Mouse (Mus musculus) kidney, embryonic 14.5 days (tissue): Measurements from ENCODE around the gene Hmgcl. TPM values are rescaled to one million over a fixed set of nuclear protein-coding genes. Genes with fewer than 3 reads are reported as not detected.

Experiments used
- ATAC-seq: fragments of 200-750 bp; cut with Nextera tagmentation; 2 replicates; pipeline ENCODE4 v1.8.0; 2017; ENCODE audit warnings: moderate number of reproducible peaks, mild to moderate bottlenecking, moderate TSS enrichment, moderate library complexity; ENCODE audit not compliant: low FRiP score, low TSS enrichment
- H3K27ac ChIP-seq: fragments of 300-500 bp; sonication (generic); 2 replicates; pipeline ENCODE4 v1.5.1; 2014; ENCODE audit warnings: low read depth, mild to moderate bottlenecking, low read length, moderate library complexity, mixed read lengths
- H3K27me3 ChIP-seq: fragments of 300-500 bp; sonication (generic); 2 replicates; pipeline ENCODE4 v1.6.1; 2014; ENCODE audit warnings: mild to moderate bottlenecking, low read length; ENCODE audit not compliant: control insufficient read depth, insufficient read depth
- H3K36me3 ChIP-seq: fragments of 300-500 bp; sonication (generic); 2 replicates; pipeline ENCODE4 v1.6.1; 2014; ENCODE audit warnings: low read length, mixed read lengths; ENCODE audit not compliant: control insufficient read depth, insufficient read depth
- H3K4me1 ChIP-seq: fragments of 300-500 bp; sonication (generic); 2 replicates; pipeline ENCODE4 v1.6.1; 2014; ENCODE audit warnings: low read length, mixed read lengths; ENCODE audit not compliant: control insufficient read depth, insufficient read depth
- H3K4me2 ChIP-seq: fragments of 300-500 bp; sonication (generic); replicated peaks from 2 replicates; pipeline ENCODE4 v1.6.1; 2014; ENCODE audit warnings: low read depth, mild to moderate bottlenecking, low read length
- H3K4me3 ChIP-seq: fragments of 300-500 bp; sonication (generic); 2 replicates; pipeline ENCODE4 v1.5.1; 2014; ENCODE audit warnings: mild to moderate bottlenecking, low read length
- H3K9ac ChIP-seq: fragments of 300-500 bp; sonication (generic); 2 replicates; pipeline ENCODE4 v1.6.1; 2014; ENCODE audit warnings: low read depth, mild to moderate bottlenecking, low read length, moderate library complexity
- H3K9me3 ChIP-seq: fragments of 300-500 bp; sonication (generic); 2 replicates; pipeline ENCODE4 v1.6.1; 2016; ENCODE audit warnings: low read length; ENCODE audit not compliant: control insufficient read depth
- WGBS: fragments of 180-500 bp; shearing (Covaris S2); extraction: QIAGEN DNeasy Blood & Tissue Kit; methylation state at CpG from one replicate; pipeline ENCODE4 v1.1.7; 2014; 5-methylcytosine and 5-hydroxymethylcytosine counted together
- polyA plus RNA-seq: library from polyadenylated mRNA; unstranded; fragments of >200 nt; fragmentation: Nextera tagmentation; extraction: Ambion mirVana; gene quantifications from 2 replicates; pipeline ENCODE4 v1.2.1, GENCODE M21; 2014

Gene Hmgcl
- polyA plus RNA-seq, 1 experiment from 2014 or later: 81.1 TPM

DNA sequence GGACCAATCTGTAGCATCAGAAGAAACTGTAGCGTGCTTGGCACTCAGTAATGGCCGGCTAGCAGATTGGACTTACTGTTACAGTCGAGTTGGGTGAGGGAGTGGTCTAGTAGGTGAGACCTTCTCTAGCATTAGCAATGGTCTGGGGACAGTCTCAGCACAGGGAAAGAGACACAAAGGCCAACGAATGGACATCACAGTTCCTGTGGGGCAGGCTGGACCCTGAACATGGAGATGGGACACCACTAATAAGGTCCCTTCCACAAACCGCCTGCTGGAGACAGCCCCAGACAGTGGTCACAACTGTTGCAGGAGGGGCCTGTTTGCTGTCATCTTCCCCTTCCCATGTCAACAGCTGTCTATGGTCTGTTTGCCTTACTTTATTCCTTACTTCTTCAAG, 15.5 kb downstream of the Hmgcl start:
- Histone ChIP-seq H3K27me3 (no peaks in the 10 kb centered on the region), H3K9ac (no peak overlapping the region), H3K4me2 (no peak overlapping the region), H3K36me3 (peaks cover 23% of the 10 kb centered on the region; the same call in 1 of the 2 replicates), H3K9me3 (no peaks in the 10 kb centered on the region), H3K27ac (no peak overlapping the region), H3K4me1 (peaks cover 21% of the 10 kb centered on the region), H3K4me3 (no peak overlapping the region)
- WGBS: 86% methylated on average over 5 of the region's 5 CpGs
- ATAC-seq: no peak

DNA sequence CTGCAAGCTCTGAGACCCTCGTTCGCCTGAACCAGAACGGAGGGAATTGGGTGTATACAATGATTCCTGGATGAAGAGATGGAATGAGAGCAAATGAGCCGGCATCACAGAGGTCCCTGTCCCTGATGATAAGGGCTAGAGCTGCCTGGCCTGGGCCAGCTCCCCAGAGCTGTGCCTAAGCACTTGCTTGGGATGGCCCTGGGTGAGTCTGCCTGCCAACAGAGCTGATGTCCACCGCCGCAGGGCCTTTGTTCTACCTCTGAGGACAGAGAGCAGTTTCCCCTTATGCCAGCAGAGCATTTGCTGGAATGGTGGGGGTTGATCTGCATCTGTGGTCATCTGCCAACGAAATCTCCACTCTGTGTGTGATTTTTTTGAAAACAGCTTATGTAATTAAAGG, 15.9 kb downstream of the Hmgcl start:
- Histone ChIP-seq H3K4me1 (peaks cover 21% of the 10 kb centered on the region), H3K27ac (no peak overlapping the region), H3K36me3 (peaks cover 28% of the 10 kb centered on the region), H3K4me2 (no peak overlapping the region), H3K4me3 (no peak overlapping the region), H3K9me3 (no peaks in the 10 kb centered on the region), H3K27me3 (no peaks in the 10 kb centered on the region), H3K9ac (no peak overlapping the region)
- WGBS: 92% methylated on average over 7 of the region's 7 CpGs
- no peak for ATAC-seq

DNA sequence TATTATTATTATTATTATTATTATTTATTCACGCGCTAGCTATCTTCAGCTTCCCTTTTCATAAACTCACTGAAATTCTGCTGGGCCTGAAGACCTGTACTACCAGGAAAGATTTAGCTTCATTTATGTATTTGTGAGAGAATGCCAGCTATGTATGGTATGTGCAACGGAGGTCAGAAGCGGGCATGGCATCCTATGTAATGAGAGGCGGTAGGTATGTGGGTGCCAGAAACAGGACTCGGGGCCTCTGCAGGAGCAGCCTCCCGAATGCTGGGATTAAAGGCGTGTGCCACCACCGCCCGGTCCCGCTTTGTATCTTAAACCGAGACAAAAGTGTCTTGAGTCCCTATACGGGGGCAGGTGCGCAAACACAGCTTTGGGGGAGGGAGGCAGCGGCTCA, 16.7 kb downstream of the Hmgcl start:
- 7% methylated on average over 15 of the region's 15 CpGs for WGBS

DNA sequence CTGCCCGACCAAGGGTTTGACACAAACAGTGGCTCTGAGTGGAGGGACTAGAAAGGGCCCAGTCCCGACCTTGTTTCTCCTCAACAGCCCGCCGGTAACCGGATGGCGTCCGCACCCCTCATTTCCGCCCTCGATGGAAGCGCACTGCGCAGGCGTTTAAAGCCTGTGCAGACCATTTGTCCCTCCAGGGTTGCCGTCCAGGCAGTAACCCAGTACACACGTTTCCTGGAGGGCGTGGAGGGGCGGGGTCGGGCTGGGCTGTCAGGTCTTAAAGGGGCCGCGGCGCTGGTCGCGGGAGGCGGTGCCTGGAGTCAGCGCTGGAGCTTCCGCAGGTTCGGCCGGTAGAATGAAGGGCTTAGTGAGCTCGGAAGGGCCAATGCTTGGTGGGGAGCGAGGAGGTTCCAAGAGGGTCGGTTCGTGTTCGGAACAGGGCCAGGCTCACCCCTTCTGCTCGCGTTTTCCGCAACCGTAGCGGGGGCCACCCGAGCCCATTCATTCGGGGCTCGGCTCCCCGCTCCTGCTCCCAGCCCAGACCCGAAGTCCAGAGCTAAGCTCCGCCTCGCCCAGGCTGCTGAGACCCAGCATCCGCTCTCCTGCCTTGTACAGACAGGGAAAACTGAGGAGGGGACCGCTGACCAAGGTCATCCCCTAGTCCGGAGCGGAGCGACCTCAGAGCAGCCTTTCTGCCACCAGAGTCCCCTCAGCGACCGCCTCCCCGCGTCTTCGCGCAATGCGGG, 17.4 kb downstream of the Hmgcl start, which contains the start of gene Gale:
Gene Gale (plus strand): TSS at position 271 of the 737 bp plus-strand sequence.
- Histone ChIP-seq H3K4me3 (peak within 1 kb of the TSS; percentile 47), H3K36me3 (peaks cover 39% of the 10 kb centered on the region)

More for the DNA sequence above, 16.7 kb downstream of the Hmgcl start:
- Histone ChIP-seq H3K36me3 (peaks cover 32% of the 10 kb centered on the region), H3K27ac (peak overlapping the region; percentile 78; the same call in 1 of the 2 replicates), H3K9me3 (no peaks in the 10 kb centered on the region), H3K4me1 (peaks cover 19% of the 10 kb centered on the region), H3K4me3 (peak overlapping the region; percentile 47), H3K9ac (peak overlapping the region; percentile 77), H3K27me3 (no peaks in the 10 kb centered on the region), H3K4me2 (peak overlapping the region; percentile 64)
- no peak for ATAC-seq

DNA sequence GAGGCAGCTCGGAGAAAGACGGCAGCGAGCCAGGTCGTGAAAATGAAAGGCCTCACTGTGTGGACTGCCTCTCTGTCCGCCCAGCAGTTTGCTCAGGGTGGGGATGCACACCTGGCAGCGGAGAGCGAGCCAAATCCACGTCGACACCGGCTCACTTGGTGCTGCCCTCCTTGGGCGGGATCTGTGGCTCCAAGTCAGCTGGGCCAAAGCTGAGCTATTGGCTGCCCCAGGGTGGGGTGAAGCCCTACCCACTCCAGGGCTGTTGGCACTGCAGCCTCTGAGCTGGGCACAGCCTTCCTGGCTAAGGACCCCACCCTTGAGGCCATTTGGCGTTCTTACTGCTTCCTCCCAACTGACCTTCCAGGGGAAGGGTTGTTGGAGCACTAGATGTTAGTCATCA, 18.2 kb downstream of the Hmgcl start:
- Histone ChIP-seq H3K4me1 (peaks cover 18% of the 10 kb centered on the region), H3K9ac (peak overlapping the region; percentile 55), H3K36me3 (peaks cover 47% of the 10 kb centered on the region), H3K27ac (no peak overlapping the region), H3K4me3 (peak overlapping the region; percentile 47), H3K27me3 (no peaks in the 10 kb centered on the region), H3K4me2 (peak overlapping the region; percentile 74), H3K9me3 (no peaks in the 10 kb centered on the region)
- no peak for ATAC-seq
- 2% methylated on average over 12 of the region's 12 CpGs for WGBS

More for the DNA sequence above, 17.4 kb downstream of the Hmgcl start, which contains the start of gene Gale:
- Histone ChIP-seq H3K4me2 (peak within 1 kb of the TSS; percentile 74), H3K27ac (peak within 1 kb of the TSS; percentile 78; the same call in 1 of the 2 replicates), H3K9me3 (no peaks in the 10 kb centered on the region), H3K9ac (peak within 1 kb of the TSS; percentile 77), H3K27me3 (no peaks in the 10 kb centered on the region), H3K4me1 (peaks cover 18% of the 10 kb centered on the region)
- 1% methylated on average over 56 of the region's 56 CpGs for WGBS
- peak; percentile 92 for ATAC-seq

DNA sequence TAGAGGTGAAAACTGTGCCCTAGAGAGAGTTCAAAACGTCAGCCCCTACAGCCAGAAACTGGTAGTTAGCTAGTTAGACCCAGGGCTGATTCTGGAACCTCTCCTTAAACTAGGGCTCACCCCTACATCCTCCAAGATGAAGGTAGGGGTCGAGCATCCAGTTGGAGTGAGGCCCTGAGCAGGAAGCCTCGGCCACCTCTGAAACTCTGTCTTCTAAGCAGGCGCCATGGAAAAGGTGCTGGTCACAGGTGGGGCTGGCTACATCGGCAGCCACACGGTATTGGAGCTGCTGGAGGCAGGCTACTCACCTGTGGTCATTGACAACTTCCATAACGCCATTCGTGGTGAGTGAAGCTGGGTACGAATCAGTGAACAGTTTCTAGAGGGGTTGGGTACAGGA, 18.9 kb downstream of the Hmgcl start:
- Histone ChIP-seq H3K27me3 (no peaks in the 10 kb centered on the region), H3K4me3 (peak overlapping the region; percentile 47; the same call in 1 of the 2 replicates), H3K27ac (no peak overlapping the region), H3K9me3 (no peaks in the 10 kb centered on the region), H3K4me1 (peaks cover 18% of the 10 kb centered on the region), H3K36me3 (peaks cover 49% of the 10 kb centered on the region), H3K4me2 (peak overlapping the region; percentile 74; the same call in 1 of the 2 replicates), H3K9ac (no peak overlapping the region)
- ATAC-seq: no peak
- WGBS: 78% methylated on average over 9 of the region's 9 CpGs

DNA sequence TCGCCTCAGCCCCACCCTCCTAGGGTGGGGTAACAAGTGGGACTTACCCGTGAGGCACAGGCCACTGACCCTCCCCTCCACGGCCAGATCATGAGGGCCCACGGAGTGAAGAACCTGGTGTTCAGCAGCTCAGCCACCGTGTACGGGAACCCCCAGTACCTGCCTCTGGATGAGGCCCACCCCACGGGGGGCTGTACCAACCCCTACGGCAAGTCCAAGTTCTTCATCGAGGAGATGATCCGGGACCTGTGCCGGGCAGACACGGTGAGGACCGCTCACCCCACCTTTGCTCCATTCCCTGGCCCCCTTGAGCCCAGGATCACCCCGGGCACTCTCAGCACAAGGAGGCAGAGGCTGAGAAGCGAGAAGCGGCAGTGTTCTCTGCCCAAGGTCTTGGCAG, 20.0 kb downstream of the Hmgcl start:
- Histone ChIP-seq H3K4me2 (no peak overlapping the region), H3K27ac (no peak overlapping the region), H3K36me3 (peaks cover 50% of the 10 kb centered on the region), H3K9ac (no peak overlapping the region), H3K4me1 (peaks cover 24% of the 10 kb centered on the region), H3K27me3 (no peaks in the 10 kb centered on the region), H3K4me3 (no peak overlapping the region), H3K9me3 (no peaks in the 10 kb centered on the region)
- WGBS: 90% methylated on average over 16 of the region's 16 CpGs
- ATAC-seq: no peak

DNA sequence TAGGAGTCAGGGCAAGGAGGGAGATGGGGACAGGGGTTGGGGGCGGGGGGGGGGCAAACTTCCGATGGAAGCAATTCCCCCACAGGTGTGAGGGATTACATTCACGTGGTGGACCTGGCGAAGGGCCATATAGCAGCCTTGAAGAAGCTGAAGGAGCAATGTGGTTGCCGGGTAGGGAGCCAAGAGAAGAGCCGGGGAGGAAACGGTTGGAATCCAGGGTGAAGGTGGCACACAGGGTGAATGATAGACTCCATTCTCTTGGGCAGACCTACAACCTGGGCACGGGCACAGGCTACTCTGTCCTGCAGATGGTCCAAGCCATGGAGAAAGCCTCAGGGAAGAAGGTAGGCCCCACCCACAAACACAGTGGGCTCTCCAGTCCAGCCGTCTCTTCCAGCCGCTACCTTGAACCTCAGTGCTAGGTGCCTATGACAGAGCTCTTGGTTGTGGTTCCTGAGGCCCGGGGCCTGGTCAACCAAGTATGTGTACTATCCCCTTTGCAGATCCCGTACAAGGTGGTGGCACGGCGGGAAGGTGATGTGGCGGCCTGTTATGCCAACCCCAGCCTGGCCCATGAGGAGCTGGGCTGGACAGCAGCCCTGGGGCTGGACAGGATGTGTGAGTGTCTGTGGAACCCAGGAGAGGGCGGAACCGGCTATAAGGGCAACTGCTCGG, 21.0 kb downstream of the Hmgcl start:
- peaks cover 30% of the 10 kb centered on the region for H3K4me1 ChIP-seq
- 92% methylated on average over 18 of the region's 18 CpGs for WGBS

More for the DNA sequence above, 21.0 kb downstream of the Hmgcl start:
- Histone ChIP-seq H3K9ac (no peak overlapping the region), H3K27ac (no peak overlapping the region), H3K4me3 (no peak overlapping the region), H3K4me2 (no peak overlapping the region), H3K36me3 (peaks cover 47% of the 10 kb centered on the region), H3K27me3 (no peaks in the 10 kb centered on the region), H3K9me3 (no peaks in the 10 kb centered on the region)
- ATAC-seq: no peak
